Comparison of ENCODE assay signal across 25 mouse cellular contexts in genomic region chr10:42090806-42091205, GRCm38 (mm10).
DNase-seq lines count a peak whose midpoint lies in the region; ATAC-seq and TF ChIP-seq lines count a peak whose summit lies in the region.
"Had no signal": no experiment of that assay in that cellular context is flagged by ENCODE, and none has a peak within 500 bp of the region (broad histone marks: within the 10 kb centered on the region; RNA-seq: fewer than 3 reads in every experiment).

No protein-coding gene starts in this region.

- no peak for TF ChIP-seq CTCF in heart, adult 2 months (IDR thresholded peaks at IDR 0.05)
- TF ChIP-seq CTCF in liver, postnatal 0 days (IDR thresholded peaks at IDR 0.05; ENCODE audit: low read depth) = no peak

- TF ChIP-seq EP300 in heart, adult 2 months (IDR thresholded peaks at IDR 0.05; ENCODE audit: insufficient read depth, low read depth, low read length) = no peak
- no peak for TF ChIP-seq EP300 in liver, postnatal 0 days (IDR thresholded peaks at IDR 0.05; ENCODE audit: low read depth)

- 96% methylated on average over 7 of the region's 7 CpGs for WGBS in heart, adult 2 months
- WGBS in heart, embryonic 14.5 days = 94% methylated on average over 7 of the region's 7 CpGs
- 77% methylated on average over 7 of the region's 7 CpGs for WGBS in liver, embryonic 13.5 days (ENCODE audit: insufficient replicate concordance)
- WGBS in liver, postnatal 0 days (ENCODE audit: insufficient replicate concordance) = 86% methylated on average over 7 of the region's 7 CpGs
- 89% methylated on average over 7 of the region's 7 CpGs for WGBS in limb, embryonic 15.5 days

- no peaks in the 10 kb centered on the region for H3K9me3 ChIP-seq in heart, embryonic 14.5 days (ENCODE audit: control insufficient read depth, low read length)
- H3K9me3 ChIP-seq in liver, embryonic 13.5 days (replicated peaks) = no peaks in the 10 kb centered on the region
- H3K9me3 ChIP-seq in liver, postnatal 0 days (ENCODE audit: low read length) = no peaks in the 10 kb centered on the region
- H3K9me3 ChIP-seq in limb, embryonic 15.5 days = no peaks in the 10 kb centered on the region
- H3K9me3 ChIP-seq: forebrain, embryonic 13.5 days; hindbrain, embryonic 12.5 days; intestine, embryonic 15.5 days; neural tube, embryonic 12.5 days had no signal

- no peaks in the 10 kb centered on the region for H3K36me3 ChIP-seq in heart, adult 2 months (ENCODE audit: control insufficient read depth, insufficient read depth, low read length)
- no peaks in the 10 kb centered on the region for H3K36me3 ChIP-seq in heart, embryonic 14.5 days (ENCODE audit: control insufficient read depth, insufficient read depth, low read length)
- no peaks in the 10 kb centered on the region for H3K36me3 ChIP-seq in liver, embryonic 13.5 days
- H3K36me3 ChIP-seq in liver, postnatal 0 days (replicated peaks; ENCODE audit: insufficient read depth, low read length) = no peaks in the 10 kb centered on the region
- no peaks in the 10 kb centered on the region for H3K36me3 ChIP-seq in limb, embryonic 15.5 days
- H3K36me3 ChIP-seq: hindbrain, embryonic 12.5 days; intestine, embryonic 15.5 days; midbrain, embryonic 10.5 days; neural tube, embryonic 12.5 days had no signal

- no peak for TF ChIP-seq POLR2A in heart, adult 2 months (IDR thresholded peaks at IDR 0.05; ENCODE audit: insufficient read depth, low read depth, low read length)

- no peak for ATAC-seq in heart, embryonic 14.5 days (ENCODE audit: insufficient number of reproducible peaks, insufficient read depth, low FRiP score, low read depth)
- no peak for ATAC-seq in liver, embryonic 13.5 days (ENCODE audit: low read depth)
- ATAC-seq in liver, postnatal 0 days = no peak
- no peak for ATAC-seq in limb, embryonic 15.5 days (ENCODE audit: insufficient number of reproducible peaks, low FRiP score, low TSS enrichment, low read depth)
- ATAC-seq: CD4-positive, CD25-positive, alpha-beta regulatory T cell, adult 4 months; forebrain, embryonic 13.5 days had no signal

- no peaks in the 10 kb centered on the region for H3K27me3 ChIP-seq in heart, adult 2 months (ENCODE audit: control insufficient read depth, insufficient read depth, low read length)
- no peaks in the 10 kb centered on the region for H3K27me3 ChIP-seq in heart, embryonic 14.5 days (ENCODE audit: control insufficient read depth, insufficient read depth, low read length)
- H3K27me3 ChIP-seq in liver, embryonic 13.5 days = no peaks in the 10 kb centered on the region
- no peaks in the 10 kb centered on the region for H3K27me3 ChIP-seq in liver, postnatal 0 days (ENCODE audit: insufficient read depth, low read length)
- H3K27me3 ChIP-seq in limb, embryonic 15.5 days = no peaks in the 10 kb centered on the region
- H3K27me3 ChIP-seq: hindbrain, embryonic 12.5 days; intestine, embryonic 15.5 days; neural tube, embryonic 12.5 days had no signal

- intact Hi-C loops in heart, adult 2 months (cut with DNase I) = loop anchor here (5.0 kb wide), 2 partner anchors 101 to 116 kb away; no protein-coding TSS in a partner anchor
- intact Hi-C loops in heart, postnatal 36 days (cut with DNase I) = loop anchor here (5.0 kb wide), 1 partner anchor 186 kb away; the partner anchor contains the start of gene Foxo3

- H3K4me3 ChIP-seq in heart, adult 2 months = no peak overlapping the region
- no peak overlapping the region for H3K4me3 ChIP-seq in heart, embryonic 14.5 days (ENCODE audit: control insufficient read depth in 1 of 2, insufficient read depth in 1 of 2, low read depth in 1 of 2, low read length in 2 of 2)
- H3K4me3 ChIP-seq in liver, embryonic 13.5 days (replicated peaks) = no peak overlapping the region
- no peak overlapping the region for H3K4me3 ChIP-seq in liver, postnatal 0 days (ENCODE audit: low read depth, low read length)
- no peak overlapping the region for H3K4me3 ChIP-seq in limb, embryonic 15.5 days
- H3K4me3 ChIP-seq: forebrain, embryonic 13.5 days; hindbrain, embryonic 12.5 days; intestine, embryonic 15.5 days; midbrain, embryonic 10.5 days; myocyte; neural tube, embryonic 12.5 days had no signal

- no peak overlapping the region for H3K27ac ChIP-seq in heart, adult 2 months
- peak overlapping the region; percentile 8 to 66; a peak in 1 of 4 replicates for H3K27ac ChIP-seq in heart, embryonic 14.5 days (replicated peaks in 1 of 2; ENCODE audit: control insufficient read depth in 1 of 2, insufficient read depth in 1 of 2, low read depth in 2 of 2, low read length in 2 of 2)
- 0 out of 2 replicates have a peak overlapping the region, but pooled peaks have one; percentile 51 for H3K27ac ChIP-seq in liver, embryonic 13.5 days
- no peak overlapping the region for H3K27ac ChIP-seq in liver, postnatal 0 days (ENCODE audit: low read depth)
- 0 out of 2 replicates have a peak overlapping the region, but pooled peaks have one; percentile 13 for H3K27ac ChIP-seq in limb, embryonic 15.5 days
- H3K27ac ChIP-seq: forebrain, embryonic 13.5 days; hindbrain, embryonic 12.5 days; intestine, embryonic 15.5 days; midbrain, embryonic 10.5 days; neural tube, embryonic 12.5 days had no signal

- no peak overlapping the region for H3K9ac ChIP-seq in heart, adult 2 months (ENCODE audit: low read depth, low read length)
- no peak overlapping the region for H3K9ac ChIP-seq in heart, embryonic 14.5 days (ENCODE audit: low read length)
- H3K9ac ChIP-seq in liver, embryonic 13.5 days = no peak overlapping the region
- no peak overlapping the region for H3K9ac ChIP-seq in liver, postnatal 0 days (replicated peaks)
- no peak overlapping the region for H3K9ac ChIP-seq in limb, embryonic 15.5 days
- H3K9ac ChIP-seq: forebrain, embryonic 13.5 days; hindbrain, embryonic 12.5 days; intestine, embryonic 15.5 days; neural tube, embryonic 12.5 days had no signal

- H3K79me2 ChIP-seq in heart, adult 2 months (replicated peaks; ENCODE audit: control insufficient read depth, insufficient read depth, low read length) = no peaks in the 10 kb centered on the region

- no peak overlapping the region for H3K4me2 ChIP-seq in heart, embryonic 14.5 days (ENCODE audit: low read length)
- H3K4me2 ChIP-seq in liver, embryonic 13.5 days = 0 out of 2 replicates have a peak overlapping the region, but pooled peaks have one; percentile 31
- H3K4me2 ChIP-seq in liver, postnatal 0 days (ENCODE audit: low read depth, low read length) = no peak overlapping the region
- no peak overlapping the region for H3K4me2 ChIP-seq in limb, embryonic 15.5 days
- H3K4me2 ChIP-seq: forebrain, embryonic 13.5 days; hindbrain, embryonic 12.5 days; intestine, embryonic 15.5 days; neural tube, embryonic 12.5 days had no signal

- peak; percentile 87 for DNase-seq in heart, adult 11 months
- DNase-seq in heart, adult 2 months = no peak
- no peak for DNase-seq in heart, postnatal 36 days
- DNase-seq in liver, embryonic 13.5 days = no peak
- DNase-seq in liver, postnatal 0 days = no peak
- DNase-seq in adrenal gland, adult 18-20 months (ENCODE audit: low spot score in 2 of 2) = no peak
- DNase-seq: adrenal gland, postnatal 25 days; cerebellum, adult 18-20 months; cerebellum, postnatal 14 days; gastrocnemius, postnatal 25 days; kidney, adult 8-10 months; kidney, postnatal 10 days; lung, adult 2 months; lung, postnatal 14 days; right cerebral cortex, adult 18-20 months; right cerebral cortex, postnatal 4 days had no signal

- peaks cover 17% of the 10 kb centered on the region for H3K4me1 ChIP-seq in heart, adult 2 months (ENCODE audit: control insufficient read depth, insufficient read depth, low read length)
- peaks cover 33 to 40% of the 10 kb centered on the region in 2 experiments for H3K4me1 ChIP-seq in heart, embryonic 14.5 days (ENCODE audit: control insufficient read depth in 2 of 2, insufficient read depth in 2 of 2, low read length in 2 of 2)
- peaks cover 43% of the 10 kb centered on the region for H3K4me1 ChIP-seq in liver, embryonic 13.5 days (replicated peaks)
- peaks cover 11% of the 10 kb centered on the region for H3K4me1 ChIP-seq in liver, postnatal 0 days (ENCODE audit: insufficient read depth)
- H3K4me1 ChIP-seq in limb, embryonic 15.5 days = peaks cover 42% of the 10 kb centered on the region

Comparison
In these comparisons a context has a peak if more than half of its experiments do, and no peak if none do; other contexts are left out.
1. H3K27ac ChIP-seq: peak in heart, embryonic 14.5 days (2 of 2), liver, embryonic 13.5 days (single experiment) and limb, embryonic 15.5 days (single experiment); none in heart, adult 2 months (single experiment) and liver, postnatal 0 days (single experiment).